Mouse (Mus musculus): ENCODE measurements around the gene Dscam. TPM values are rescaled to one million over a fixed set of nuclear protein-coding genes. Genes with fewer than 3 reads are reported as not detected.

The Dscam gene
- total RNA-seq, 2 experiments from 2014 or later: 39.5 to 43.1 TPM

GRCm38 (mm10) chr16:97026803-97027202, 143.7 kb downstream of the Dscam start:
- intact Hi-C loops (cut with DNase I): no loop called here

DNA sequence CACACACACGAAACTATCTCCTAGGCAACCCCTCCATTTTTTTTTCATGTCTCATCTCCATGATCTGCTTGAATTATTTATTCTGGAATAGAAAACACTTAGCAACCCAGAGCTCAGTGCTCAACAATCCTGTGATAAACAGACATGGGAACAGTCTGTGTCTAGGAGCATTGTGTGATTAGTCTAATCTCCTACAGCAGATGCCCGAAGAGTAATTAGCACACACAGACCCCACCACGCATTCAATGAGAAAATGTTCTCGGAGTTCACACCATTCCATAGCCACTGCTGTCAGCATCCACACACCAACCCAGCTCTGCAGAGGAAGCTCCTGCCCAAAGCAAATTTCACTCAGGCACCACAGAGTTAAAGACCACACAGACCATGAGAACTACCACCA, 146.1 kb downstream of the Dscam start:
- DNase-seq: no peak

More at GRCm38 (mm10) chr16:97026803-97027202, 143.7 kb downstream of the Dscam start:
- DNase-seq: no peak

GRCm38 (mm10) chr16:97021496-97021895, 149.1 kb downstream of the Dscam start:
- intact Hi-C loops (cut with DNase I): no loop called here
- DNase-seq: no peak

More for the DNA sequence above, 146.1 kb downstream of the Dscam start:
- intact Hi-C loops (cut with DNase I): no loop called here

- intact Hi-C loops (cut with DNase I): loop anchor here (10.0 kb wide), 1 partner anchor 146 kb away; no protein-coding TSS in a partner anchor
- no peak for DNase-seq
Measured at GRCm38 (mm10) chr16:97018304-97018703, 152.2 kb downstream of the Dscam start.

DNA sequence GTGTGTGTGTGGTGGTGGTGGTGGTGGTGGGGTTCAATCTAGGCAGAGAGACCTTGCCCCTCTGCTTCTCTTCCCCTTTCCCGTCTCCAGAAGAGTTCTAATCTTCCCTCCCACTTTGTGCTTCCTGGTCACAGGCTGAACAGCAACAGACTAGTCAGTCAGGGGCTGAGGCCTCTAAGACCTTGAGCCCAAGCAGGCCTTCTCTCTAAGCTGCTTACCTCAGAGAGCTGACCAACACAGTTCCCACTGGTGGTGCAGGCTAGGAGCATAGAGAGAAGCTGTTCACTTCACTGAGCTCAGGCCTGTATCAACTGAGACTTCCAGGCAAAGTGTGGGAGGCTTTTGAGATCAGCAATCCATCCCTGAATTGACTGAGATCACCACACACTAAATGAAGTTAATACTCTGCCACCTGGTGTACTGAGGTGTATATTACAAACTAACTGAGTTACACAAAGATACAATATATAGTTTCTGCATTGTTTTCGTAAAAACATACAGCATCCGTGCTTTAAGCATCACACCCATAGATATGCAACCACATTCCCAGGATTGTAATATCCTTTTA, 153.3 kb downstream of the Dscam start:
- intact Hi-C loops (cut with DNase I): loop anchor here (10.0 kb wide), 1 partner anchor 148 kb away; no protein-coding TSS in a partner anchor
- no peak for DNase-seq

GRCm38 (mm10) chr16:97016244-97016850, 154.2 kb downstream of the Dscam start:
- DNase-seq: no peak
- intact Hi-C loops (cut with DNase I): loop anchor here (10.0 kb wide), 1 partner anchor 148 kb away; no protein-coding TSS in a partner anchor

DNA sequence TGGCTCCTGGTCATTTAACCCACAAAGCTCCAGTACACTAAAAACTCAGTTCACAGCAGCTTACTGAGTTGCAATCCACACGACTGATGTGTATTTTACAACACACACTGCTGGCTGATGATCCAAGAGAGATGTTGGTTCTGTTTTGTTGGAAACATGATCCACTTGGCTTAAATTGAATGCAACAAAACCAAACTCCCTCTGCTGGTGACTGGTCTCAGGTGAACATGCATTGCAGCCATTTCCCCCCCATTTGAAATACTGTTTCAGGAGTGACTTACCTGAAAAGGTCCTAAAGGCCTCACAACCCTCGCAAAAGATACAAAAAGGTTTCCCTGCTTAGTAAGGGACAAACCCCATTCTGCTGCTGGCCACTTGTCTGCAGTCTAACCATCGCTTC, 156.2 kb downstream of the Dscam start:
- no peak for DNase-seq
- intact Hi-C loops (cut with DNase I): loop anchor here (10.0 kb wide), 1 partner anchor 150 kb away; no protein-coding TSS in a partner anchor

- intact Hi-C loops (cut with DNase I): loop anchor here (10.0 kb wide), 1 partner anchor 155 kb away; no protein-coding TSS in a partner anchor
- DNase-seq: peak; percentile 10
Measured at GRCm38 (mm10) chr16:97009116-97010055, 161.2 kb downstream of the Dscam start.

GRCm38 (mm10) chr16:97007892-97008527, 162.5 kb downstream of the Dscam start:
- intact Hi-C loops (cut with DNase I): no loop called here
- DNase-seq: no peak

DNA sequence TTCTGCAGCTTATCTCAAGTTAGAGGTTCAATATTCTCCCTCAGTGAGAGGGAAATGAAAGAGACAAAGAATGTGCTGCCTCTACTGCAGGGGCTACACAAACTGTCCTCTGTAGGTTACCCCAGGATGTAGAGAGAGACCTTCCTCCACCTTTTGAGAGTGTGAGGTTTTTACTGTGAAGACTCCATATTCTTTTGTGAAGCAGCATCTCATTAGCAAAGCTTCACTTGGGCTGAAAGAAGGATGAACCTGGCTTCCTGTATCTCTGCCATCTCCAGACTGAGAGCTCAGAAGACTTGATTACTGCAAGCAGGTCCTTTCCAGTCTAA, 163.7 kb downstream of the Dscam start:
- DNase-seq: no peak
- intact Hi-C loops (cut with DNase I): no loop called here

- no peak for DNase-seq
- intact Hi-C loops (cut with DNase I): no loop called here
Measured at GRCm38 (mm10) chr16:97006041-97006853, 164.3 kb downstream of the Dscam start.

DNA sequence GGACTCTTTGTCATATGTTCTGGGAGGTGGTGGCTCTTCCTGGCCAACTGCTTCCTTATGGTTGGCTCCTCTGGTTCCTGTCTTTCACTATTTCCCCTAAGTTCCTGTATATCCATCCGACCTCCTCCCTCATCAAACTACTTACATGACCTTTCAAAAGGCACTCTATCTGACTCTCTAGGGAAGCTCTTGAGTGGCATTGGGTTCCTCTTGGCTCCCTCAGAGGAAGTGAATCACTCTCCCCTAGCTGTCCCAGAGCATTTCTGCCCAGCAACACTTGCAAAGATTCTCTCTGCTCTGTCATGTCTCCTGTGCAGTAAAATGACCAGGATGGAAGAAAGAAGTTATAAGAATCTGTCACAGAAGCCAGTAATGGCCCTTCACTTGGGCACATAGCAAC, 166.6 kb downstream of the Dscam start:
- intact Hi-C loops (cut with DNase I): no loop called here

GRCm38 (mm10) chr16:97002837-97003236, 167.7 kb downstream of the Dscam start:
- DNase-seq: no peak
- intact Hi-C loops (cut with DNase I): no loop called here

More for the DNA sequence above, 166.6 kb downstream of the Dscam start:
- no peak for DNase-seq

DNA sequence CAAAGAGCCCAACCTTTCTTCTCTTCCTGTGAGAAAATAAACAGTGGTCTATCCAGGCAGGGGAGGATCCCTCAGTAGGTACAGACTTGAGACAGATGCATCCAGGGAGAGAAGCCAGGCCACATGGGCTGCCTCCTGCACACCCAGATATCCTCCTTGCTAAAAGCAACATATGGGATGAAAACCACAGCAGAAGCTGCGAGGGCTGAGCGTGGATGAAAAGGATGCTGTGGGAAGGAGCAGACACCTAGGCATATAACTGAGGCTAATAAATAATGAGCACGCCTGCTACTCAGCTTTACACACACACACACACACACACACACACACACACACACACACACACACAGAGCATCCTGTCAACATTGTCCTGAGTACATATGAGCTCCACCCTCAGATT, 168.4 kb downstream of the Dscam start:
- intact Hi-C loops (cut with DNase I): no loop called here

GRCm38 (mm10) chr16:96996854-96997253, 173.7 kb downstream of the Dscam start:
- peak; percentile 93 for DNase-seq
- intact Hi-C loops (cut with DNase I): no loop called here

More for the DNA sequence above, 168.4 kb downstream of the Dscam start:
- peak; percentile 41 for DNase-seq

DNA sequence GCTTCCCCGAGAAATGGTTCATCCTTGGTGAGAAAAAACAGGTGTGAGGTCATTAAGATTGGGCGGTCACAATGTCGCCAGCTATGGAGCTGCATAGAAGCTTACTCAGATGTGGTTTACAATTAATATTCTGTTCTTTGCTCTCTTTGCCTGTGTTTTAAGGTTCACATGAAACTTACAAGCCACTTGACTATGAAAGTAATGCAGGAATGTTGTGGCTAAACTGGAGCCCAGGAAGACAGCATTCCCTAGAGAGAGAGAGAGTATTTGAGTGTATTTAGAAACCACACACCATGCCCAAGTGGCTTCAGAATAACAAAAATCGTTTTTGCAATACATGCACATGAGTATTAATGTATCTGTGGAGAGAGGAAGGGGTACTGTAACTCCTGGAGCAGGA, 174.7 kb downstream of the Dscam start:
- intact Hi-C loops (cut with DNase I): no loop called here
- no peak for DNase-seq

DNA sequence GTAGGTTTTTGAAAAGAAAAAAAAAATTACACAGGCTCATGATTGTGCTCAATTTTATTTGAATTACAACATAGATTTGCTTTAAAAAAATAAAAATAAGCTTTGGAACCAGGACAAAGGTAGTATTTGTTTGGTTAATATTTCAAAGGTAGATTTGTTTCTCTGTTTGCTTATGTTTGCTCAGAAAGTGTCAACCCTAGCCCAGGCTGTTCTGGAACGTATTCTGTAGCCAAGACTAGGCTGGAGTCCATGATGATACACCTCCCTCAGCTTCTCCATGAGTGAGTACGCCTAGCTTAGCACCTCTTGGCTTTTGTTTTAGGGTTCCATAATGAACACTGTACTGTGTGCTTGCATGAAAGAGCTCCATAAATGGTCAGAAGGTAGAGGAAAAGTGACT, 183.2 kb downstream of the Dscam start:
- intact Hi-C loops (cut with DNase I): no loop called here
- no peak for DNase-seq

- intact Hi-C loops (cut with DNase I): no loop called here
- no peak for DNase-seq
Measured at GRCm38 (mm10) chr16:96973300-96973699, 197.3 kb downstream of the Dscam start.

GRCm38 (mm10) chr16:96971768-96972167, 198.8 kb downstream of the Dscam start:
- intact Hi-C loops (cut with DNase I): loop anchor here (2.0 kb wide), 1 partner anchor 33 kb away; no protein-coding TSS in a partner anchor
- no peak for DNase-seq

DNA sequence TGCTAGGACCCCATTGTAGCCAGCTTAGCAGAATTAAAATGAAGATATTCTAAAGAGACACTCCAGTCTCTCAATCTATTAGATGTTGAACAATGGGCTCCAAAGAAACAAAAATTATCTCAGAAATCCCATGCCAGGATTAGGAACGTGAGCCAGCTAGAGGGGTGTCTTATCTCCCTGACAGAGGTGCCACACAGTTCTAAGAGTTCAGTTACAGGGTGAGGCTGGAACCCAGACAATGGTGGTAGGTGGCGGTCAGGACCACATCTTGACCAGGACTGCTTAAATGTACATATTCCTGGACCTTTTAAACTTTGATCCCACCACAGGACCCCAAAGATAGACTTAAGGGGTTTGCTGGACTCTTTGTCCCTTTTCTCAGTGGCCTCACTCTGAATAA, 200.1 kb downstream of the Dscam start:
- intact Hi-C loops (cut with DNase I): loop anchor here (2.0 kb wide), 1 partner anchor 32 kb away; no protein-coding TSS in a partner anchor
- no peak for DNase-seq

Data from left cerebral cortex, postnatal 4 days (tissue).